Mouse (Mus musculus) urinary bladder, postnatal 4 days (tissue): ENCODE measurements around the gene Klhl35.

ENCODE experiments used
- DNase-seq, 2 experiments: peaks; one replicate each; pipeline ENCODE4 v3.0.0; 2021 to 2022; ENCODE audit warnings: low spot score in 2 of 2

Gene Klhl35

GRCm38 (mm10) chr7:99465811-99466210 is at the start of gene Klhl35:
Klhl35 (plus strand) TSS chr7:99466004.
- no peak for DNase-seq

- no peak for DNase-seq
Observed at GRCm38 (mm10) chr7:99419311-99419710, 46.5 kb upstream of the Klhl35 start.

- DNase-seq = no peak
Observed at GRCm38 (mm10) chr7:99421006-99421405, 44.8 kb upstream of the Klhl35 start.

DNA sequence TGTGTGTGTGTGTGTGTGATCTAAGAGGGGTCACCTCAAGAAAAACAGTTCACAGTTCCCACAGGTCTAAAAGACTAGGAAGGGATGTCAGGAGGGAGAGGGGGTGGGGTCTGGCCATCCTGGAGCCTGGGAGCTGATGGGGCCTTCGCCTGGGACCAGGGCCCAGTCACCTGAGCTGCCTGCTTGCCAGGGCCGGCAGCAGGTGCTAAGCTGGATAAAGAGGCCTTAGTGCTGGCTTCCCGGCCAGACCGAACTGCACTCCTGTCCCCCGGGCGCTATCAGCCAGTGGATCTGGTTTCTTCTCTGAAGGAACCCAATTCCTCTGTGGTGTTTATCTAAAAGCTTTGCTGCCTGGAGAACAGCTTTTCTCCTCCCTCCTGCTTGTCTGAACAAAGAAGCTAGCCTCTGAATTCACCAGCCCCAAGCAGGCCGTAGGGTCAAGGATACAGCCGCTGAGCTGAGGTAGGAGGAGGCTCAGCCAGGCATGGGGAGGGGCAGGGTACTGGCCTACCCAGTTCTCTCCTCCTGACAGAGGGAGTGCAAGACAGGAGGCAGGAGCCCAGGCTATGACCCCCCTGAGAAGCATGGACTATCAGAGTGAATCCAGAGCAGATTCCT is 41.2 kb upstream of the Klhl35 start:
- DNase-seq = peak in 1 of 2 experiments; percentile 43

DNA sequence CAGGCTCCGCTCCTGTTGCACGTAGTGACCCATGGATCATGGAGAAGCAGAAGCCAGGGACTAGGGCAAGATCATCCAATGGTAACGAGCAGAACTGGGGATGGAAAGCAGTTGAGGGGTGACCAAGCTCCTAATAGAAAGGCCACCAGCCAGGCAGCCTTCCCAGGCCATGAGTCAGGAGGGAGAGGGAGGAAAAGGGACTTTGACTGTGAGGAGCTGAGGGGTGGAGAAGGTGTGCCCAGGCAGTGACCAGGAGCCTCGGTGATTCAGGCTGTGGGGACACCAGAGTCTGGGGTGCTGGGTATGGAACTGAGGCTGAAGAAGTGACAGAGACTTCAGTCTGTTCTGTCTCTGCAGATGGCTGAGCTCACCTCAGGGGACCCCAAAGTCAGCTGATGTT is 40.1 kb upstream of the Klhl35 start:
- no peak for DNase-seq

GRCm38 (mm10) chr7:99427031-99427430 is 38.8 kb upstream of the Klhl35 start:
- DNase-seq = no peak

DNA sequence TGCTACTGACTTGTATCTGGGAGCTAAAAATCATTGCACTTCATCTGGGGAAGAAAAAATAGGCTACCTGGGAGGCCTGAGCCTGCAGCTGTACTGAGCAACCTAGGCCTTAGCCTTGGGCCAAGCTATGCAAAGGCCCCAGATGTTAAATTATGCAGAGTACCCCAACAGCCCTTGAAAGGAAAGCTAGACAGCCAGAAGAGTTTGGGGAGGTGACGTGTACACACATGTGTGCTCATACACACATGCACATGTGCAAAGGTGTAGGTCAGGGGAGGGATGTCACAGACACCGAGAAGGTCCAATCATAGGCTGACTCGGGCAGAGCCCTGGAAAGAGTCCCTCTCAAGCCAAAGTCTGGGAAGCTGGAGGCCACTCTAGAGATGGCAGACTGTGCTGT is 37.8 kb upstream of the Klhl35 start:
- no peak for DNase-seq

GRCm38 (mm10) chr7:99428836-99429235 is 37.0 kb upstream of the Klhl35 start:
- no peak for DNase-seq

DNA sequence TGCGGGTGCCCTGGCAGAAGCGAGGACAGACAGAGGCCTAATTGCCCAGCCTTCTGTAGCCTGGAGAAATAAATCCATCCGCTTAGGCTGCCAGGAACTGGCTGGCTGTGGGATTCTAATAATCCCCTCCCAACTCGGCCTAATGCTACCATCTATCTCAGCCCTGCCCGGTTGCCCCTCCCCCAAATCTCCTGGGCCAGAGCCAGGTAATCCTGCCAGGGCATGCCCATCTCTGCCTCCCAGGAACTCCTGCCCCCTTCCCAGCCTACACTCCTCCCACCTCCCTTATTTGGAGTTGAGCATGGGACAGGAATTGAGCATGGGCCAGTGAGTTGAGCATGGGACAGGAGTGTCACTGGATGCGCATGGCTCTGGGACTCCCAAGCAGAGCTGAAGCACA is 36.0 kb upstream of the Klhl35 start:
- DNase-seq = no peak

DNA sequence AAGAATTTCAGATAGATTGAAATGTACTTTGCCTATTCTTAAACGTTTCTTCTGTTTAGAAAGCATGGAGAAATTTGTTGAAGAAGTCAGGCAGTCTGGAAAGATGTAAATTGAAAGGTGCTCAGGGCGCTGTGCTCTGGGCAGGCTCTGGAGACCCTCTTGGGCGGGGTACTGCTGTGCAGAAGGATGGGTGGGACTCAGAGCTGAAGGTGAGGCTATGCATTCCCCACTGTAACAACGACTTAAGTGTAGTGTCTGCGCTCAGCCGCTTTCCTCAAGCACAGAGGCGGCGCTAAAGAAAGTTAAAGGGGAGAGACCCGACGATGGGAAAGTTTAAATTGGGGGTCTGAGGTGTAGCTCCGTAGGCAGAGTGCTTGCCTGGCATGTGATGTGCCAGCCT is 35.6 kb upstream of the Klhl35 start:
- DNase-seq = no peak

DNA sequence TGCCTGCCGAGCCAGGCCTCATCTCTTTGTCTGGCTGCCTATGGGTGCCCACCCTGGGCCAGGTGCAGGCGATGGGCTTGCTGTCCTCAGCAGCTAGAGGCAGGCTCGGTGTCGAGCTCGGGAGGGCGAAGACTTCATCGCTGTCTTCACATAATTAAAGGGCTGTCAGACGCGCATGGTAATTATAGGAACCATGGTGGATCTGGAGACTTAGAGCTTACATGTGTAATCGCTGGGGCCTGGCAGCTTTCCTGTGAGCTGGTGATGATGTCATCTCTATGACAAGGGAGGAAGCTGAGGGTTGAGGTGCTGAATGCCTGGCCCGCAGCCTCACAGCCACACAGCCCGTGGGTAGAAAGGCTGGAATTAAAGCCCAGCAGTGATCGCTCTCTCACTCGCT is 33.6 kb upstream of the Klhl35 start:
- DNase-seq = no peak

GRCm38 (mm10) chr7:99432863-99433262 is 32.9 kb upstream of the Klhl35 start:
- DNase-seq = no peak

DNA sequence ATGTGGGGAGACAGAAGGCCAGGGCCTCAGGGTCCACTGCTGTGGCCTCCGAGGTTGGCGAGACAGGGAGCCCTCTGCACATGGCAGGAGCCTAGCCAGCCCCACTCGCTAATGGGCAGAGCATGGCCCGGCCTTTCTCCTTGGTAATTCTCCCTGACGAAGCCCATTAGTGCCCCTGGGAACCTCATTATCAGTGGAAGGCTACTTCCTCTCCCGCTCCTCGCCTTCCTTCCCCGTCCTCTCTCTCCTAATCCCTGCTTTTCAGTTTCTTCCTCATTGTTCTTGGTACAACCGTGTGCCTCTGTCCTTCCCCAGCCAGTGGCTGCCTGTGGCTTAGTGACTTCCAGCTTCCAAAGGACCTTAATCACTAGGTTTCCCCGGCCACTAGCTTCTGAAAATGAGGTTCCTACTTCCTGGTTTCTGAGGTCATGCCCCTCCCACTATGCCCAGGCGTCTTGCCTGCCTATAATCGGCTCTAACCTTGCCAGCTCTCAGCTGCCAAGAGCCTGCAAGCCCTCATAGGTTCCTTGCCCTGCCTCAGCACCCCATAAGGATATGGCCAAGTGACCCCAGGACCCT is 31.0 kb upstream of the Klhl35 start:
- no peak for DNase-seq

DNA sequence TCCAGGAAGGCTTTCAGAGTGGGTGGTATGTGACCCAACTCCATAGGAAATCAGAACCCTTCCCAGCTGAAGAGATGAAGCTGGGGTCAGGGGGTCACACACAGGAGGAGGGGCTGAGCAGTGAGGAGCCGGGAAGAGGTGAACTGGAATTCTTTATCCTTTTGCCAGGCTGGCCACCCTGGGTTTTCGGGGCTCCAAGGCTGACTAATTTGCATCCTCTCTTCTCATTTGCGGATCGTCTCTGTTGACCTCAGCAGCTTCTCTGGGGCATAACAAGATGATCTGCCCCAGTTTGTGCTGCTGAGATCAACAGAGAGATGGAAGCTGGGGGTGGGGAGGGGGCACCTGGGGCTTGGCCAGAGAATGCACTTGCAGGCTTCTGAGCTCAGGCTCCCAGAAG is 29.3 kb upstream of the Klhl35 start:
- DNase-seq = no peak

DNA sequence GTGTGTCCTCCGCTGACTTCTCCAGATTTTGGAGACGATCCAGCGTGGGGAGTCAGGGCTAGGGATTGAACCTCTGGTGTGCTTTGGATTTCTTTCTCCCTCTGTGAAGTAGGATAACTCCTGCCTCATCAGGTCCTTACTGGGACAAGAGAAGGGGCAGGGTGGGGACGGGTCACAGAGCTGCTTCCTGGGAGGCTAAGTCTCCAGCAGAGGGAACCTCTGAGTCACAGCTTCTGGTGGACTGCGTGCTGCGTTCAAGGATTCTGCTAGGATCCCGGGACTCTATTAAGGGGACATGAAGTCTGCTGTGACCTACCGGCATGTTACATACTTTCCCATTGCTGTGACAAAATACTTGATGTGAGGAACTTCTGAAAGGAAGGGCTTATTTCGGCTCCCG is 26.9 kb upstream of the Klhl35 start:
- DNase-seq = no peak

GRCm38 (mm10) chr7:99441534-99442072 is 24.2 kb upstream of the Klhl35 start:
- peak; percentile 57 to 69 for DNase-seq

DNA sequence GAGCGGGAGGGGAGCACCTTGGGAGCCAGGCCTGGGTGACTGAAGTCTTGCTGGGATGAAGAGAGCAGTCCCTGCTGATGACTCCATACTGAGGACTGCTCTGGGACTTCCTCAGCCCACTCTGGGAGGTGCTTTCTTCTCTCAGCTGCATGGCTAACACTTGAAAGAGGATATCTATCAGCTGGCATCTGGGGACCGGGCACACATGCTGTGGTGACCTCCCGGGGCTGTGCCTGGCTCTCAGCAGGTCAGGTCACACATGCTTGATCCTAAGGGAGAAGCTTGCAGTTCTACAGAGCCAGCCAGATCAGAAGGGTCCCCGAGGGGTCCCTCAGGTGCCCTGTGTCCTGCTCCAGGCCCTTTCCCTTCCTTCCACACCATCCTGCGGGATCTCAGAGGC is 22.6 kb upstream of the Klhl35 start:
- DNase-seq = no peak

GRCm38 (mm10) chr7:99444012-99444411 is 21.8 kb upstream of the Klhl35 start:
- no peak for DNase-seq

DNA sequence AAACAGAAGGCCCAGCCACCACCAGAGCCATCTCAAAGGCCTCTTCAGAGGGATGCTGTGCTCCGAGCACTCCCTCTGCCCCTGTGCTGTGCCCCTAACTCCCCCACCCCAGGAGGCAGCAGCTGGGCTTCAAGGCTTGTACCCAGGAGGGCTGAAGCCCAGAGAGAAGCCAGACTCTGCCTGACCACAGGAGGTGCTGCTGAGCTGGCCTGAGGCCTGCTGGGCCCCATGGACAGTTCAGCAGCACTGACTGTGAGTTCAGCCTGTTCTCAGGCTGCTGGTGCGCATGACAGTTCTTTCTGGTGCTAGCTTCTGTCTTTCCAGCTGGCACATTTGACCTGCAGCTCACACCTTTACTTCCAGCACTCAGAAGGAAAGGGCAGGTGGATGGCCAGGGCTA is 20.0 kb upstream of the Klhl35 start:
- no peak for DNase-seq

DNA sequence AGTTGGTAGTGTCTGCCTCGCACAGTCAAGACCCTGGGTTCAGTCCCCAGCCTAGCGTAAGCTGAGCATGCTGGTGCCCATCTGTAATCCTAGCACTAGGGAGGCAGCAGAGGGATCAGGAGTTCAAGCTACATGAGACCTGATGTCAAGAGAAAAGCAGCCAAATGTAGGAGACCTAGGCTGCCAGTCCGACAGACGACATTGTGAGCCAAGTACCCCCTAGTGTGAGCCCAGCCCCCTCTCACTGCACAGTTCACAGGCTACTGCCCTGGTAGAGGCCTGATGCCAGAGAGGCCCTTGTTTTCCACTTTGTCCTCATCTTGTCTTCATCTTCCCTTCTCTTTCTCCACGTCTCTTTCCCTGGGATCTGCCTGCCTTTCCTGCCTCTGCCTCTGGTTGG is 18.5 kb upstream of the Klhl35 start:
- no peak for DNase-seq

DNA sequence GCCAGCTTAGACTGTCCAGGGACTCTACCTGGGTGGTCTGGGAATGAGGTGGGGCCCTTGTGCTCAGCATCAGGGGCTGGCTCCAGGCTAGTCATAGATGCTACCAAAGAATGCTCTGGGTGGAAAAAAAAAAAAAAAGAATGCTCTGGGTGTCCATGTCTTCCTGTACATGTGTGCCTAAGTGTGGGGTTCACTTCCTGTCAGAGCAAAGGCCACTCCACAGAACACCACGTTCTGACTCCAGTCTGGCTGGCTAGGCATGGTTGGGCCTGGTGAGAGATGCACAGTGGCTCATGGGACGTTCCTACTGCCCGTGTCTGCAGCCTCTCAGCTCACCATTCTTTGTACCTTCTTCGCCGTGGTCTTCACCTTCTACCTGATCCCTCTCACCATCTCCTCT is 17.2 kb upstream of the Klhl35 start:
- DNase-seq = no peak

DNA sequence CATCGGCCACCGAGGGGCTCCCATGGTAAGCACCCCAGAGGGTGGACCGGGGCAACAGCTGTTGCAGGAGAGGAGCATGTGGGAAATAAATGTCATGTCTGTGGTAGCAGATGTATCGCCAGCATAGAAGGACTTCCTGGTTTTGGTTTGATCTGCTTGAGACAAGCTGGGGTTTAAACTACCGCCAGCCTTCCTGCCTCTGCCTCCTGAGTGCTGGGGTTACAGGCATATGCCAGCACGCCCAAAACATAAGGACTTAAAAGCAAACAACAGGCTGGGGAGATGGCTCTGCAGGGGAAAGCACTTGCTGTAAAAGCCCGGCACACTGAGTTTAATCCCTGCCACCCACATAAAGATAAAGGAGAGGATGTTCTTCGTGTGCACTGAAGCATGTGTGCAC is 16.7 kb upstream of the Klhl35 start:
- no peak for DNase-seq

DNA sequence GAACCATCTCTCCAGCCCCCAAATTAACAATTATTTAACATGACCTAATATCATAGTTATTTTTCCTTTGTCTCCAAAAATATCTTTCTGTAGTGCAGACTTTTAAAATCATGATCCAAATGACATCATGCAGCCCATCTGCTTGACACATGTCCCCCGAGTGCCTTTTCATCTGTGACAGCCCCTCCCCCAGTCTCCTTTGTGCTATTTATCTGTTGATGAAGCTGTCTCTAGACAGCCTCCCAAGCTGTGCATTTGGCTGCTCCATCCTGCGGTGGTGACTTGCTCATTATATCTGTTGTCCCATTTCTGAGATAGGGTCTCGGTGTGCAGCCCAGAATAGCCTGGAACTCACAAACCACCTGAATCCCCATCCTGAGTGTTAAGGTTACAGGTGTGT is 16.1 kb upstream of the Klhl35 start:
- DNase-seq = no peak

DNA sequence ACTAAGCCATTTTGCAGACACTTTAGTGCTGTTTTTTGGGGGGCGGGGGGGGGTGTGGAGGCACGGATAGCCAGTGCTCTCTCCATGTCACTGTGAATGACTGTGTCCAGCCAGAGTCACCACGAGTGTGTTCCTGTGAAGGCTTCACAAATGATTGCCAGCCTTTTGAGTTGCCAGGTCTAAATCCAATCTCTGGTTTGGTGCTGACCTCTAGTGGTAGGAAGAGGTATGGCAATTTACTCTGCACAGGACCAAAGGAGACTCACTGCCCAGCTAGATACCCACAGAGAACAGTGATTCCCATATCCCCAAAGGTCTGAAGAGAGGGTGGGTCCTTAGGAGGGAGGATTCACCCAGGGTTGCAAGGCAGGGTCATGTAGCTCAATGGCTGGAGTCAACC is 15.1 kb upstream of the Klhl35 start:
- DNase-seq = no peak
